Mouse (Mus musculus): ENCODE data around the gene Prmt9. TPM values are rescaled to one million over a fixed set of nuclear protein-coding genes. Genes with fewer than 3 reads are reported as not detected.

Prmt9 gene
- total and polyA plus RNA-seq, 3 experiments, result 14.2 to 16.9 (median 14.3) TPM

DNA sequence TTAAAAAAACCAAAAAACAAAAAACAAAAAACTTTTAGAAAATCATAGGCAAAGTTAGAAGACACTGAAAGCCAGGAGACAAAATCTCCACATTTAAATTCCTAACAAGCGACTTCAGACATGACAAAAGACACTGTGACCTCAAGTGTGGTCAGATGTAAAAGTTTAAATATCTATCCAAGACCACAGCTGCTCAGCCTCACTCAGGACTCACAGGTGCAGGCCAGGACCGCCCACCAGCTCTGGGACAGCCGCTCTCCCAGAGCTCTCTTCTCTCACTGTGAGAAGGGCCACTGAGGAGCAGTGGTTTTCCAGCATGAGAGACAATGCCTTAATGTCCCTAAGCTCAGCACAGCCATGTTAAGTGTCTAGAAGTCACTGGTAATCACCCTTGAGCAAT, 38.8 kb upstream of the Prmt9 start:
- Histone ChIP-seq H3K36me3 (replicated peaks in 1 of 2; ENCODE audit: control insufficient read depth in 1 of 2, insufficient read depth in 1 of 2, low read length in 1 of 2) (no peaks in the 10 kb centered on the region), H3K27ac (ENCODE audit: insufficient read depth, low read depth) (no peak overlapping the region), H3K4me2 (ENCODE audit: insufficient read depth, low read depth, poor library complexity, severe bottlenecking) (no peak overlapping the region), H3K27me3 (replicated peaks) (no peaks in the 10 kb centered on the region), H3K9ac (ENCODE audit: insufficient read depth, low read depth) (no peak overlapping the region), H3K79me2 (replicated peaks; ENCODE audit: control insufficient read depth, extremely low read depth, insufficient read depth, poor library complexity, severe bottlenecking) (peaks cover 2% of the 10 kb centered on the region; the same call in 1 of the 2 replicates), H3K4me3 (replicated peaks in 1 of 3; ENCODE audit: low read depth in 2 of 3, low read length in 2 of 3, poor library complexity in 1 of 3) (no peak overlapping the region), H3K4me1 (ENCODE audit: control insufficient read depth in 1 of 2, insufficient read depth in 2 of 2) (peaks cover 9 to 22% of the 10 kb centered on the region in 2 experiments), H3K9me3 (replicated peaks; ENCODE audit: low read length) (no peaks in the 10 kb centered on the region)
- DNase-seq (ENCODE audit: extremely low read depth), result no peak
- dilution Hi-C loops (cut with MboI; ENCODE audit: extremely low pct_ligation_motif_present, extremely low pct_unique_long_range_greater_than_20kb, low sequenced_read_pairs) (no loop called here), in situ Hi-C loops (cut with MboI; ENCODE audit: low pct_ligation_motif_present, low pct_unique_long_range_greater_than_20kb, low sequenced_read_pairs) (no loop called here)
- TF ChIP-seq POLR2AphosphoS2 (IDR thresholded peaks at IDR 0.05; ENCODE audit: low read depth, low read length) (no peak), SMC3 (IDR thresholded peaks at IDR 0.05; ENCODE audit: low read depth, low read length) (no peak), UBTF (IDR thresholded peaks at IDR 0.05; ENCODE audit: low read depth, low read length) (no peak), JUND (conservative IDR thresholded peaks at IDR 0.05; ENCODE audit: low read depth, low read length) (no peak), TCF12 (IDR thresholded peaks at IDR 0.05; ENCODE audit: low read depth, low read length) (no peak), E2F4 (IDR thresholded peaks at IDR 0.05; ENCODE audit: insufficient replicate concordance, low read depth, low read length) (no peak), ZKSCAN1 (IDR thresholded peaks at IDR 0.05; ENCODE audit: borderline replicate concordance, low read depth, low read length) (no peak), MAFK (IDR thresholded peaks at IDR 0.05; ENCODE audit: insufficient replicate concordance, low read length) (no peak), BHLHE40 (IDR thresholded peaks at IDR 0.05; ENCODE audit: low read depth, low read length) (no peak), PAX5 (IDR thresholded peaks at IDR 0.05; ENCODE audit: low read length) (no peak), HCFC1 (IDR thresholded peaks at IDR 0.05; ENCODE audit: low read depth, low read length) (no peak), CHD2 (IDR thresholded peaks at IDR 0.05; ENCODE audit: low read length) (no peak), NELFE (IDR thresholded peaks at IDR 0.05; ENCODE audit: low read depth, low read length) (no peak), CHD1 (IDR thresholded peaks at IDR 0.05; ENCODE audit: low read depth, low read length) (no peak), GABPA (IDR thresholded peaks at IDR 0.05; ENCODE audit: insufficient replicate concordance, low read depth, low read length) (no peak), ZMIZ1 (IDR thresholded peaks at IDR 0.05; ENCODE audit: low read depth, low read length) (no peak)

GRCm38 (mm10) chr8:77511750-77512493, 37.3 kb upstream of the Prmt9 start:
- peaks cover 9% of the 10 kb centered on the region for H3K27me3 ChIP-seq (replicated peaks)
- H3K4me2 ChIP-seq (ENCODE audit: insufficient read depth, low read depth, poor library complexity, severe bottlenecking), result no peak overlapping the region; the same call in 1 of the 2 replicates
- TF ChIP-seq ZMIZ1 (IDR thresholded peaks at IDR 0.05; ENCODE audit: low read depth, low read length), result no peak
- 0 out of 2 replicates have a peak, but pooled peaks have one; percentile 24 for TF ChIP-seq TCF12 (IDR thresholded peaks at IDR 0.05; ENCODE audit: low read depth, low read length)
- H3K79me2 ChIP-seq (replicated peaks; ENCODE audit: control insufficient read depth, extremely low read depth, insufficient read depth, poor library complexity, severe bottlenecking), result peaks cover 5% of the 10 kb centered on the region
- no peak overlapping the region for H3K4me3 ChIP-seq (replicated peaks in 1 of 3; ENCODE audit: low read depth in 2 of 3, low read length in 2 of 3, poor library complexity in 1 of 3)
- H3K36me3 ChIP-seq (replicated peaks in 1 of 2; ENCODE audit: control insufficient read depth in 1 of 2, insufficient read depth in 1 of 2, low read length in 1 of 2), result no peaks in the 10 kb centered on the region
- DNase-seq (ENCODE audit: extremely low read depth), result no peak
- no peaks in the 10 kb centered on the region for H3K9me3 ChIP-seq (replicated peaks; ENCODE audit: low read length)
- H3K27ac ChIP-seq (ENCODE audit: insufficient read depth, low read depth), result no peak overlapping the region
- dilution Hi-C loops (cut with MboI; ENCODE audit: extremely low pct_ligation_motif_present, extremely low pct_unique_long_range_greater_than_20kb, low sequenced_read_pairs), result no loop called here
- in situ Hi-C loops (cut with MboI; ENCODE audit: low pct_ligation_motif_present, low pct_unique_long_range_greater_than_20kb, low sequenced_read_pairs), result no loop called here
- no peak overlapping the region for H3K9ac ChIP-seq (ENCODE audit: insufficient read depth, low read depth)
- H3K4me1 ChIP-seq (ENCODE audit: control insufficient read depth in 1 of 2, insufficient read depth in 2 of 2), result peaks cover 9 to 23% of the 10 kb centered on the region in 2 experiments
